Mouse (Mus musculus): Measurements from ENCODE around the gene Tsx. TPM values are rescaled to one million over a fixed set of nuclear protein-coding genes. Genes with fewer than 3 reads are reported as not detected.
A peak's percentile ranks its signal among the peaks of the same experiment; 100 is the strongest.

Gene Tsx
- 0.27 and 0.52 TPM in 2 replicates for polyA plus RNA-seq (2015; fragmentation: Nextera tagmentation; extraction: Ambion mirVana)

- no peaks in the 10 kb centered on the region for H3K9me3 ChIP-seq (ENCODE audit: control insufficient read depth, low read length)
- H3K36me3 ChIP-seq (ENCODE audit: control insufficient read depth, insufficient read depth): no peaks in the 10 kb centered on the region
- no peaks in the 10 kb centered on the region for H3K4me1 ChIP-seq (replicated peaks; ENCODE audit: control insufficient read depth, insufficient read depth, low read length)
- WGBS: 88% methylated on average over 5 of the region's 5 CpGs
- no peak for ATAC-seq
- no peak within 1 kb of the TSS for H3K4me2 ChIP-seq (ENCODE audit: low read length)
- H3K4me3 ChIP-seq (replicated peaks; ENCODE audit: low read length): no peak within 1 kb of the TSS
- H3K9ac ChIP-seq (replicated peaks; ENCODE audit: low read depth, low read length): no peak within 1 kb of the TSS
- H3K27ac ChIP-seq (ENCODE audit: low read length): no peak within 1 kb of the TSS
- peaks cover 10% of the 10 kb centered on the region; the same call in 1 of the 2 replicates for H3K27me3 ChIP-seq (replicated peaks; ENCODE audit: control insufficient read depth, insufficient read depth, low read length)
Measured at GRCm38 (mm10) chrX:103414167-103414566, at the start of gene Tsx. Gene Tsx (plus strand): TSS chrX:103414467.

GRCm38 (mm10) chrX:103366201-103366600, 48.1 kb upstream of the Tsx start:
- Histone ChIP-seq H3K4me3 (replicated peaks; ENCODE audit: low read length) (no peak overlapping the region), H3K9me3 (ENCODE audit: control insufficient read depth, low read length) (no peaks in the 10 kb centered on the region), H3K9ac (replicated peaks; ENCODE audit: low read depth, low read length) (no peak overlapping the region), H3K27ac (ENCODE audit: low read length) (no peak overlapping the region), H3K27me3 (replicated peaks; ENCODE audit: control insufficient read depth, insufficient read depth, low read length) (no peaks in the 10 kb centered on the region), H3K4me2 (ENCODE audit: low read length) (no peak overlapping the region), H3K36me3 (ENCODE audit: control insufficient read depth, insufficient read depth) (no peaks in the 10 kb centered on the region), H3K4me1 (replicated peaks; ENCODE audit: control insufficient read depth, insufficient read depth, low read length) (no peaks in the 10 kb centered on the region)
- ATAC-seq: 0 out of 2 replicates have a peak, but pooled peaks have one; percentile 45
- 36% methylated on average over 5 of the region's 5 CpGs for WGBS

- no peaks in the 10 kb centered on the region for H3K9me3 ChIP-seq (ENCODE audit: control insufficient read depth, low read length)
- no peak overlapping the region for H3K27ac ChIP-seq (ENCODE audit: low read length)
- H3K4me1 ChIP-seq (replicated peaks; ENCODE audit: control insufficient read depth, insufficient read depth, low read length): no peaks in the 10 kb centered on the region
- no peak overlapping the region for H3K4me3 ChIP-seq (replicated peaks; ENCODE audit: low read length)
- H3K9ac ChIP-seq (replicated peaks; ENCODE audit: low read depth, low read length): no peak overlapping the region
- no peaks in the 10 kb centered on the region for H3K27me3 ChIP-seq (replicated peaks; ENCODE audit: control insufficient read depth, insufficient read depth, low read length)
- 70% methylated on average over 3 of the region's 3 CpGs for whole genome bisulfite sequencing
- no peaks in the 10 kb centered on the region for H3K36me3 ChIP-seq (ENCODE audit: control insufficient read depth, insufficient read depth)
- ATAC-seq: no peak
- no peak overlapping the region for H3K4me2 ChIP-seq (ENCODE audit: low read length)
Measured at GRCm38 (mm10) chrX:103368650-103369049, 45.6 kb upstream of the Tsx start.

- no peak overlapping the region for H3K4me2 ChIP-seq (ENCODE audit: low read length)
- ATAC-seq: no peak
- no peak overlapping the region for H3K4me3 ChIP-seq (replicated peaks; ENCODE audit: low read length)
- H3K9me3 ChIP-seq (ENCODE audit: control insufficient read depth, low read length): no peaks in the 10 kb centered on the region
- no peaks in the 10 kb centered on the region for H3K36me3 ChIP-seq (ENCODE audit: control insufficient read depth, insufficient read depth)
- no peak overlapping the region for H3K9ac ChIP-seq (replicated peaks; ENCODE audit: low read depth, low read length)
- no peak overlapping the region for H3K27ac ChIP-seq (ENCODE audit: low read length)
- H3K27me3 ChIP-seq (replicated peaks; ENCODE audit: control insufficient read depth, insufficient read depth, low read length): no peaks in the 10 kb centered on the region
- 83% methylated on average over 2 of the region's 2 CpGs for WGBS
- H3K4me1 ChIP-seq (replicated peaks; ENCODE audit: control insufficient read depth, insufficient read depth, low read length): no peaks in the 10 kb centered on the region
Measured at GRCm38 (mm10) chrX:103371221-103371620, 43.0 kb upstream of the Tsx start.

- Histone ChIP-seq H3K4me1 (replicated peaks; ENCODE audit: control insufficient read depth, insufficient read depth, low read length) (no peaks in the 10 kb centered on the region), H3K27me3 (replicated peaks; ENCODE audit: control insufficient read depth, insufficient read depth, low read length) (no peaks in the 10 kb centered on the region), H3K4me3 (replicated peaks; ENCODE audit: low read length) (no peak overlapping the region), H3K4me2 (ENCODE audit: low read length) (no peak overlapping the region), H3K9me3 (ENCODE audit: control insufficient read depth, low read length) (no peaks in the 10 kb centered on the region), H3K27ac (ENCODE audit: low read length) (no peak overlapping the region), H3K36me3 (ENCODE audit: control insufficient read depth, insufficient read depth) (no peaks in the 10 kb centered on the region), H3K9ac (replicated peaks; ENCODE audit: low read depth, low read length) (no peak overlapping the region)
- WGBS: 24% methylated on average over 2 of the region's 2 CpGs
- ATAC-seq: no peak
Measured at GRCm38 (mm10) chrX:103371627-103372026, 42.6 kb upstream of the Tsx start.

GRCm38 (mm10) chrX:103374250-103374649, 40.0 kb upstream of the Tsx start:
- no peak overlapping the region for H3K27ac ChIP-seq (ENCODE audit: low read length)
- no peaks in the 10 kb centered on the region for H3K36me3 ChIP-seq (ENCODE audit: control insufficient read depth, insufficient read depth)
- no peak overlapping the region for H3K4me3 ChIP-seq (replicated peaks; ENCODE audit: low read length)
- H3K27me3 ChIP-seq (replicated peaks; ENCODE audit: control insufficient read depth, insufficient read depth, low read length): no peaks in the 10 kb centered on the region; the same call in 1 of the 2 replicates
- no peaks in the 10 kb centered on the region for H3K4me1 ChIP-seq (replicated peaks; ENCODE audit: control insufficient read depth, insufficient read depth, low read length)
- WGBS: 64% methylated on average over 5 of the region's 5 CpGs
- H3K9ac ChIP-seq (replicated peaks; ENCODE audit: low read depth, low read length): no peak overlapping the region
- no peaks in the 10 kb centered on the region for H3K9me3 ChIP-seq (ENCODE audit: control insufficient read depth, low read length)
- no peak overlapping the region for H3K4me2 ChIP-seq (ENCODE audit: low read length)
- ATAC-seq: no peak

GRCm38 (mm10) chrX:103384528-103384927, 29.7 kb upstream of the Tsx start:
- Histone ChIP-seq H3K9ac (replicated peaks; ENCODE audit: low read depth, low read length) (no peak overlapping the region), H3K27ac (ENCODE audit: low read length) (no peak overlapping the region), H3K9me3 (ENCODE audit: control insufficient read depth, low read length) (no peaks in the 10 kb centered on the region), H3K4me2 (ENCODE audit: low read length) (no peak overlapping the region), H3K4me3 (replicated peaks; ENCODE audit: low read length) (no peak overlapping the region), H3K36me3 (ENCODE audit: control insufficient read depth, insufficient read depth) (no peaks in the 10 kb centered on the region), H3K4me1 (replicated peaks; ENCODE audit: control insufficient read depth, insufficient read depth, low read length) (no peaks in the 10 kb centered on the region), H3K27me3 (replicated peaks; ENCODE audit: control insufficient read depth, insufficient read depth, low read length) (peaks cover 3% of the 10 kb centered on the region; the same call in 1 of the 2 replicates)
- 78% methylated on average over 3 of the region's 3 CpGs for WGBS
- no peak for ATAC-seq

- Histone ChIP-seq H3K27me3 (replicated peaks; ENCODE audit: control insufficient read depth, insufficient read depth, low read length) (peaks cover 3% of the 10 kb centered on the region; the same call in 1 of the 2 replicates), H3K4me2 (ENCODE audit: low read length) (no peak overlapping the region), H3K27ac (ENCODE audit: low read length) (no peak overlapping the region), H3K4me3 (replicated peaks; ENCODE audit: low read length) (no peak overlapping the region), H3K9ac (replicated peaks; ENCODE audit: low read depth, low read length) (no peak overlapping the region), H3K9me3 (ENCODE audit: control insufficient read depth, low read length) (no peaks in the 10 kb centered on the region), H3K4me1 (replicated peaks; ENCODE audit: control insufficient read depth, insufficient read depth, low read length) (no peaks in the 10 kb centered on the region), H3K36me3 (ENCODE audit: control insufficient read depth, insufficient read depth) (no peaks in the 10 kb centered on the region)
- ATAC-seq: no peak
- WGBS: 82% methylated on average over 3 of the region's 3 CpGs
Measured at GRCm38 (mm10) chrX:103388131-103388530, 26.1 kb upstream of the Tsx start.

- H3K27me3 ChIP-seq (replicated peaks; ENCODE audit: control insufficient read depth, insufficient read depth, low read length): peaks cover 12% of the 10 kb centered on the region; the same call in 1 of the 2 replicates
- no peak overlapping the region for H3K27ac ChIP-seq (ENCODE audit: low read length)
- H3K4me1 ChIP-seq (replicated peaks; ENCODE audit: control insufficient read depth, insufficient read depth, low read length): no peaks in the 10 kb centered on the region
- no peak overlapping the region for H3K4me3 ChIP-seq (replicated peaks; ENCODE audit: low read length)
- H3K4me2 ChIP-seq (ENCODE audit: low read length): no peak overlapping the region
- ATAC-seq: no peak
- no peaks in the 10 kb centered on the region for H3K9me3 ChIP-seq (ENCODE audit: control insufficient read depth, low read length)
- no peak overlapping the region for H3K9ac ChIP-seq (replicated peaks; ENCODE audit: low read depth, low read length)
- WGBS: 86% methylated on average over 1 of the region's 1 CpGs
- 0 out of 2 replicates have a peak, but pooled peaks cover 2% of the 10 kb centered on the region for H3K36me3 ChIP-seq (ENCODE audit: control insufficient read depth, insufficient read depth)
Measured at GRCm38 (mm10) chrX:103393841-103394240, 20.4 kb upstream of the Tsx start.

- no peak overlapping the region for H3K9ac ChIP-seq (replicated peaks; ENCODE audit: low read depth, low read length)
- WGBS: 46% methylated on average over 10 of the region's 13 CpGs
- H3K9me3 ChIP-seq (ENCODE audit: control insufficient read depth, low read length): no peaks in the 10 kb centered on the region
- H3K27ac ChIP-seq (ENCODE audit: low read length): no peak overlapping the region
- H3K4me3 ChIP-seq (replicated peaks; ENCODE audit: low read length): no peak overlapping the region
- H3K36me3 ChIP-seq (ENCODE audit: control insufficient read depth, insufficient read depth): no peaks in the 10 kb centered on the region
- H3K4me1 ChIP-seq (replicated peaks; ENCODE audit: control insufficient read depth, insufficient read depth, low read length): no peaks in the 10 kb centered on the region
- H3K4me2 ChIP-seq (ENCODE audit: low read length): no peak overlapping the region
- ATAC-seq: no peak
- H3K27me3 ChIP-seq (replicated peaks; ENCODE audit: control insufficient read depth, insufficient read depth, low read length): peaks cover 10% of the 10 kb centered on the region; the same call in 1 of the 2 replicates
Measured at GRCm38 (mm10) chrX:103405021-103405420, 9.2 kb upstream of the Tsx start.
